Mouse (Mus musculus): ENCODE measurements around the gene Sec22a. TPM values are rescaled to one million over a fixed set of nuclear protein-coding genes. Genes with fewer than 3 reads are reported as not detected.

Gene Sec22a
- polyA plus RNA-seq (2017; shearing (Covaris generic)): 10 to 100 TPM; 23.4 to 31.8 TPM

GRCm38 (mm10) chr16:35363150-35364062 is at the start of gene Sec22a:
TSS of gene Sec22a (minus strand) at chr16:35363918.

Other genes starting within 250 kb of the Sec22a start
- gene Adcy5, start 209.0 kb downstream of the Sec22a start, polyA plus RNA-seq (2017; shearing (Covaris generic)): under 1 TPM; 0.04 to 0.81 TPM
- gene Pdia5, start 127.0 kb upstream of the Sec22a start, polyA plus RNA-seq (2017; shearing (Covaris generic)): under 1 TPM; 0.24 to 0.71 TPM
- gene Sema5b, start 177.2 kb upstream of the Sec22a start, polyA plus RNA-seq (2017; shearing (Covaris generic)): 1 to 10 TPM in 1 of 2 experiments, under 1 TPM in 1; 0.05 to 1.9 TPM